Mouse (Mus musculus) heart, embryonic 12.5 days (tissue): ENCODE measurements around the gene Rab8b. TPM values are rescaled to one million over a fixed set of nuclear protein-coding genes. Genes with fewer than 3 reads are reported as not detected.

ENCODE experiments used
- ATAC-seq: fragments of 200-750 bp; cut with Nextera tagmentation; 2 replicates; pipeline ENCODE4 v1.8.0; 2017; ENCODE audit warnings: moderate TSS enrichment, moderate library complexity; ENCODE audit not compliant: insufficient number of reproducible peaks, low FRiP score
- H3K27ac ChIP-seq: fragments of 300-500 bp; sonication (generic); 2 replicates; pipeline ENCODE4 v1.5.1; 2016; ENCODE audit warnings: mild to moderate bottlenecking, moderate library complexity; ENCODE audit not compliant: poor library complexity, severe bottlenecking
- H3K27me3 ChIP-seq: fragments of 300-500 bp; sonication (generic); replicated peaks from 2 replicates; pipeline ENCODE4 v1.6.1; 2016; ENCODE audit warnings: mild to moderate bottlenecking, moderate library complexity
- H3K36me3 ChIP-seq: fragments of 300-500 bp; sonication (generic); 2 replicates; pipeline ENCODE4 v1.6.1; 2016; ENCODE audit warnings: mild to moderate bottlenecking, moderate library complexity
- H3K4me1 ChIP-seq: fragments of 300-500 bp; sonication (generic); replicated peaks from 2 replicates; pipeline ENCODE4 v1.6.1; 2016; ENCODE audit warnings: mild to moderate bottlenecking
- H3K4me2 ChIP-seq: fragments of 300-500 bp; sonication (generic); 2 replicates; pipeline ENCODE4 v1.6.1; 2016; ENCODE audit warnings: mild to moderate bottlenecking, moderate library complexity
- H3K4me3 ChIP-seq: fragments of 300-500 bp; sonication (generic); 2 replicates; pipeline ENCODE4 v1.5.1; 2016; ENCODE audit warnings: mild to moderate bottlenecking
- H3K9ac ChIP-seq: fragments of 300-500 bp; sonication (generic); 2 replicates; pipeline ENCODE4 v1.6.1; 2016; ENCODE audit warnings: mild to moderate bottlenecking, moderate library complexity
- H3K9me3 ChIP-seq: fragments of 300-500 bp; sonication (generic); replicated peaks from 2 replicates; pipeline ENCODE4 v1.6.1; 2016; ENCODE audit warnings: mild to moderate bottlenecking, moderate library complexity
- WGBS: fragments of 180-500 bp; shearing (Covaris S2); methylation state at CpG from one replicate; pipeline ENCODE4 v1.1.7; 2016; 5-methylcytosine and 5-hydroxymethylcytosine counted together
- polyA plus RNA-seq: library from polyadenylated mRNA; unstranded; fragments of >200 nt; fragmentation: Nextera tagmentation; extraction: Ambion mirVana; gene quantifications from 2 replicates; pipeline ENCODE4 v1.2.1, GENCODE M21; 2016

Rab8b gene
- polyA plus RNA-seq, 1 experiment from 2014 or later, result 24.4 TPM

- H3K4me2 ChIP-seq, result no peak overlapping the region
- 79% methylated on average over 19 of the region's 19 CpGs for WGBS
Observed at GRCm38 (mm10) chr9:66933869-66934808, 14.7 kb upstream of the Rab8b start.

DNA sequence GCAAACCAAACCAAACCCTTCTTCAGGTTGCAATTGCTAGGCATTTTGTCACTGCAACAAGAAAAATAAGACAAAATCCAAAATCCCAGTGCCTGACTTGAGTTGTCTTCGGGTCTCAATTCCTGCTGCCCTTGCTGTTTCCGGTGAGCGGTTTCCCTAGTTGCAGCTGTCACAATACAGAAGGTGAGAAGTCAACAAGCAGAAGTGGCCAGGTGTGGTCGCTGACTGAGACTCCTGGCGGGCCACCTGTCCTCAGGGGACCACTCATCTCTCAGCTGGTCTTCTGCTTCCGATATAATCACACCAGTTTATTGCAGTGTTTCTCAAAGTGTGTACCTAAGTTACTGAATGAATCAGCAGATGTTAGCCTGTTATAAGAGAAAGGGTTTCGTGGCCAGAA is 10.9 kb upstream of the Rab8b start:
- Histone ChIP-seq H3K9ac (no peak overlapping the region), H3K27ac (no peak overlapping the region), H3K36me3 (no peaks in the 10 kb centered on the region), H3K27me3 (no peaks in the 10 kb centered on the region), H3K9me3 (no peaks in the 10 kb centered on the region), H3K4me1 (no peaks in the 10 kb centered on the region), H3K4me3 (no peak overlapping the region), H3K4me2 (no peak overlapping the region)
- 58% methylated on average over 7 of the region's 7 CpGs for WGBS
- ATAC-seq, result no peak

More at GRCm38 (mm10) chr9:66933869-66934808, 14.7 kb upstream of the Rab8b start:
- no peak overlapping the region for H3K4me3 ChIP-seq
- no peak overlapping the region for H3K9ac ChIP-seq
- H3K4me1 ChIP-seq, result no peaks in the 10 kb centered on the region
- ATAC-seq, result no peak
- H3K27me3 ChIP-seq, result no peaks in the 10 kb centered on the region
- H3K27ac ChIP-seq, result no peak overlapping the region
- no peaks in the 10 kb centered on the region for H3K9me3 ChIP-seq
- no peaks in the 10 kb centered on the region for H3K36me3 ChIP-seq

GRCm38 (mm10) chr9:66927696-66928402 is 8.4 kb upstream of the Rab8b start:
- H3K27ac ChIP-seq, result no peak overlapping the region
- no peaks in the 10 kb centered on the region for H3K4me1 ChIP-seq
- H3K36me3 ChIP-seq, result no peaks in the 10 kb centered on the region
- no peak for ATAC-seq
- H3K27me3 ChIP-seq, result no peaks in the 10 kb centered on the region
- WGBS, result 87% methylated on average over 8 of the region's 8 CpGs
- H3K9ac ChIP-seq, result no peak overlapping the region
- no peak overlapping the region for H3K4me2 ChIP-seq
- H3K4me3 ChIP-seq, result no peak overlapping the region
- no peaks in the 10 kb centered on the region for H3K9me3 ChIP-seq

- Histone ChIP-seq H3K36me3 (no peaks in the 10 kb centered on the region), H3K9me3 (no peaks in the 10 kb centered on the region), H3K4me3 (no peak overlapping the region), H3K27me3 (no peaks in the 10 kb centered on the region), H3K9ac (no peak overlapping the region), H3K4me1 (no peaks in the 10 kb centered on the region), H3K27ac (no peak overlapping the region), H3K4me2 (no peak overlapping the region)
- no peak for ATAC-seq
- 74% methylated on average over 3 of the region's 3 CpGs for WGBS
Observed at GRCm38 (mm10) chr9:66925853-66926252, 6.4 kb upstream of the Rab8b start.

DNA sequence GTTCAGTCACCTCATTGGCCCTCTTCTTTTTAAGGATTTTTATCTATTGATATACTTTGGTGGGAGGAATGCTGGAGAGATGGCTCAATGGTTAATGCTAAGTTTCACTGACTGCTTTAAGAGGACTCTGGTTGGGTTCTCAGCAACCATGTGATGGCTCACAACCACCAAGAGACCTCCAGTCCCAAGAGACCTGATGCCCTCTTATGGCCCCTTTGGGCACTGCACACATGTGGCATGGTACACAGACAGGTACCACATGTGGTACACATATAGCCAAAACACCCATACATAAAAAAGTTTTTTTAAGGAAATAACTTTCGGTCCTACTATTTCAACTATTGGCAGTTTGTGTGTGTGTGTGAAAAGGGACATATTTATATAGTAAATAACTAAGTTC is 2.6 kb upstream of the Rab8b start:
- H3K9me3 ChIP-seq, result no peaks in the 10 kb centered on the region
- H3K4me2 ChIP-seq, result no peak overlapping the region
- H3K4me3 ChIP-seq, result no peak overlapping the region
- no peak overlapping the region for H3K9ac ChIP-seq
- H3K27me3 ChIP-seq, result no peaks in the 10 kb centered on the region
- ATAC-seq, result no peak
- peaks cover 14% of the 10 kb centered on the region for H3K4me1 ChIP-seq
- WGBS, result 86% methylated on average over 1 of the region's 1 CpGs
- no peak overlapping the region for H3K27ac ChIP-seq
- no peaks in the 10 kb centered on the region for H3K36me3 ChIP-seq

DNA sequence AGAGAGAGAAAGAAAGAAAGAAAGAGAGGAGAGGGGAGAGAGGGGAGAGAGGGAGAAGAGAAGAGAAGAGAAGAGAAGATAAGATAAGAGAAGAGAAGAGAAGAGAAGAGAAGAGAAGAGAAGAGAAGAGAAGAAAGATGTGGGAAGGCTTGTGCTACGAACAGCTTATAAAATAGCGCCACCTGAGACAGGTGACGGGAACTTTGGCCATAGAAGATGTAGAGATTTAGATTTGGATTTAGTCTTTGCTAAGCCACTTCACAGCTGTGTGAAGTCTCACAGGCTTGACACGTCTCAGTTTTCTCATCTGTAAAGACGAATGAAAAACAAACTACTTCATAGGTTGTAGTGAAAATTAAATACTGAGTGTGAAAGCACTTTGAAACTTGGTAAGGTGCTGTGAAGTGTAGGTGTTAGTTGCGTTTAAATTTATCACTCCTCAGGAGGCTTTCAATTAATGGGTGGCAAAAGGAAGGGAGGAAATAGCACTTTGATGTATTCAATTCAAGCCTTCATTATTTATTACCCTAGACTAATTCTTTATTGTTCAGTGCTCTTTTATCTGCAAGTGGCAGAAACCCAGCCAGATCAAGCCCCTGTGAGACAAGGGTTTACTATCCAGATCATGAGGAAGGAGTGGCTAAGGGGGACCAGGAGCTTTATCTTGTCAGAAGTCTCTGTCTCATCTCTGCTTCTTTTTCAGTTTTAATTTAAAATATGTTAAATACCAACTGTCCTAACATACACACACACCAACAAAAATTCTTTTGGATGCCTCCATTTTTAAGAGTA is 1.2 kb upstream of the Rab8b start:
- Histone ChIP-seq H3K9me3 (no peaks in the 10 kb centered on the region), H3K27me3 (no peaks in the 10 kb centered on the region), H3K4me1 (peaks cover 27% of the 10 kb centered on the region), H3K4me3 (peak overlapping the region; percentile 77), H3K36me3 (no peaks in the 10 kb centered on the region), H3K4me2 (peak overlapping the region; percentile 91), H3K27ac (no peak overlapping the region), H3K9ac (peak overlapping the region; percentile 69; the same call in 1 of the 2 replicates)
- WGBS, result 11% methylated on average over 6 of the region's 6 CpGs
- no peak for ATAC-seq

DNA sequence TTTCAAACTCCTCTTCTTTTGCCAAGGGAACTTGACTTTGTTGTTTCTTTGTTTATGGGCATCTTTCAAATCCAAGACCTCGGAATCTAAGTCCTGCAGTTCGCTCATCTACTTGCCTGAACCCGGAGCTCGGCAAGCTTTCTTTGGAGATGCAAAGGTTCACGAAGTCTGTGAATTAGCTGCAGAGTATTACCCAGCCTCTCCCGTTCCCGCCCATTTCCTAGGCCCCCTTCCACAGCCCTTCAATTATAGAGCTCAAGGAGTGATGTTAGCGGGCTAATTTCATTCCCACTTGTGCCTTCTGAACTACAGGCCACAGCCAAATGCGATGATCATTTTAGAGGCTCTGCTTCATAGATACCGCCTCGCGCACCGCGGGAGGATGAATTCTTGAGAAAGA is 494 bp upstream of the Rab8b start:
- peak; percentile 25; the same call in 1 of the 2 replicates for ATAC-seq
- no peaks in the 10 kb centered on the region for H3K36me3 ChIP-seq
- H3K4me2 ChIP-seq, result peak overlapping the region; percentile 91
- peaks cover 33% of the 10 kb centered on the region for H3K4me1 ChIP-seq
- H3K27ac ChIP-seq, result peak overlapping the region; percentile 32; the same call in 1 of the 2 replicates
- H3K27me3 ChIP-seq, result no peaks in the 10 kb centered on the region
- WGBS, result under 1% methylated on average over 14 of the region's 14 CpGs
- no peaks in the 10 kb centered on the region for H3K9me3 ChIP-seq
- H3K4me3 ChIP-seq, result peak overlapping the region; percentile 77
- H3K9ac ChIP-seq, result peak overlapping the region; percentile 69

DNA sequence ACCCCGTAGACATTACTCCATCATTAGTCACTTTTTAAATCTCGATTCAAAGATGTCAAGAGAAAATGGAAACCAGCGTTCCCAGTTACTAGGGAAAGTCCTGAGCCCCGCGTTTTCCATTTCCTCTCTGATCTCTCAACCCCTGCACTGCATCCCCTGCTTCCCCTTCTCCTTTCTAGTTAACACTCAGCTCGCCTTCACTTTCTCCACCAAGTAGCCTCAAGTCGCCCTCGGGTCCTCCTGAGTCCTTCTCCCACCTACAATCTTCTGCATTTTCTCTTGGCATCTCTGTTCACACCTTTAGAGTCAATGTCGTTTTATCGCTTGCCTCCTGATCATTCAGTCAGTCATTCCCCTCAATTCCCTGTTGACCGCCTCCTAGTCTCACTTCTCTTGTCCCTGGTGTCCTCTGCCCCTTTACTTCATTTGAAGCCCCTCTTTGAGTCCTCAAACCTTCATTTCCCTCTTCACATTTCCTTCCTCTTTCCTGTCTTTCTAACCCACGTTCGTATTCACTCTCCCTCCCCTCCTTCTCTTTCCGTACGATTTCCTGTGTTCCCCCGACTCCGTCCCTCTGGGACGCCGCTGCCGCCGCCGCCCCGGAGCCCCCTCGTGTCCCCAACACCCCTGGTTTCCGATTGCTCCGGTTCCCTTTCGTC is 686 bp downstream of the Rab8b start:
- no peaks in the 10 kb centered on the region for H3K9me3 ChIP-seq
- peak overlapping the region; percentile 80 for H3K9ac ChIP-seq
- H3K4me2 ChIP-seq, result peak overlapping the region; percentile 91
- H3K27ac ChIP-seq, result peak overlapping the region; percentile 80
- no peaks in the 10 kb centered on the region for H3K27me3 ChIP-seq
- no peaks in the 10 kb centered on the region for H3K36me3 ChIP-seq
- ATAC-seq, result no peak
- WGBS, result 2% methylated on average over 27 of the region's 27 CpGs
- peak overlapping the region; percentile 77 for H3K4me3 ChIP-seq
- peaks cover 40% of the 10 kb centered on the region for H3K4me1 ChIP-seq

DNA sequence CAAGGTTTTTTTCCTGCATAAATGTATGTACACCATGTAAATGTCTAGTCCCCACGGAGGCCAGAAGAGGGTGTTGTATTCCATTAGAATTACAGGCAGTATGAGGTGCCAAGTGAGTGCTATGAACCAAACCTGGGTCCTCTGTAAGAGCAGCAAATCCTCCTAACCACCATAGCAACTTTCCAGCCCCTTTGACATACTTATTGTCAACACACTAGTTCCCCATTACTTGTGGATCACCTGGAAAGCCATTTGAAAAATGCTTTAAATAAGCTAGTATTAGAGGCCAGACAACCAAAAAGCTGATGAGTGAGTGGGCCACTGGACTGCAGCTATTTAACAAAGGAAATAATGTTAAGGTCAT is 1.6 kb downstream of the Rab8b start:
- WGBS, result 68% methylated on average over 1 of the region's 1 CpGs
- Histone ChIP-seq H3K36me3 (no peaks in the 10 kb centered on the region), H3K4me1 (peaks cover 42% of the 10 kb centered on the region), H3K27me3 (no peaks in the 10 kb centered on the region), H3K4me3 (peak overlapping the region; percentile 77; the same call in 1 of the 2 replicates), H3K9me3 (no peaks in the 10 kb centered on the region), H3K9ac (no peak overlapping the region), H3K27ac (no peak overlapping the region), H3K4me2 (0 out of 2 replicates have a peak overlapping the region, but pooled peaks have one; percentile 4)
- no peak for ATAC-seq

DNA sequence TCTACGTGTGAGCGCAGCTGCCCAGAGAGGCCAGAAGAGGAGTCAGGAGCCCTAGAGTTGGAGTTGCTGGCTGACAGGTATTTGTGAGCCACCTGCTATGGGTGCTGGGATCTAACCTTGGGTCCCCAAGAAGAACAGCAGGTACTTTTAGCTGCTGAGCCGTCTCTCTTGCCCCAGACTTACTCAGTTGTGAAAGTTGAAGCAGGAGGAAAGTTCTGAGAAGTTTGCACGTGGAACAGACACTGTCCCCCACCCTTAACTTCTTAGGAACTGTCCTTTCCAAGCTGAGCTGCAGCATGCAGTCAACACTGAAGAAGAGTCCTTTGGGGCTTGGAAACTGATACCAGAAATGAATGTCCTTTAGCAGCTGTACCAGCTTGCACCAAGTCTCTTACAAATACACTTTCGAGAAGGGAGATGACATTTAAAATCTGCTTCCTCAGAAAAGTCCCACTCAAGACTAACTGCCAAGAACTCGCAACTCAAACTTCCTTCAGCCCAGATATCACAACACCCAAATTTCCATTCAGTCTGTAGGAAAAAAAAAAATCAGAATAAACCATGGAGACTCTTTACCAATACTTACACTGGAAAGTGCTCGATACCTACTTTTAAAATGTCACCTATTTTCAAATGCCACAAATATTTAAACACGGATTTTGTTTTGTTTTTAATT is 2.1 kb downstream of the Rab8b start:
- peak overlapping the region; percentile 25; the same call in 1 of the 2 replicates for H3K4me2 ChIP-seq
- H3K27ac ChIP-seq, result no peak overlapping the region

More for the DNA sequence above, 2.1 kb downstream of the Rab8b start:
- no peak overlapping the region for H3K9ac ChIP-seq
- ATAC-seq, result no peak
- H3K4me3 ChIP-seq, result no peak overlapping the region
- no peaks in the 10 kb centered on the region for H3K9me3 ChIP-seq
- no peaks in the 10 kb centered on the region for H3K36me3 ChIP-seq
- 77% methylated on average over 8 of the region's 8 CpGs for WGBS
- peaks cover 42% of the 10 kb centered on the region for H3K4me1 ChIP-seq
- H3K27me3 ChIP-seq, result no peaks in the 10 kb centered on the region
